Mouse (Mus musculus) G1E (cell line): Measurements from ENCODE around the gene Rgs5.

Experiments used
- CTCF ChIP-seq: IDR thresholded peaks from 2 replicates; pipeline ENCODE4 v1.5.1; 2012; ENCODE audit warnings: low read depth, low read length, inconsistent platforms, mixed read lengths
- GATA2 ChIP-seq: IDR thresholded peaks from 2 replicates; pipeline ENCODE4 v1.6.1; 2012; ENCODE audit warnings: low read depth, low read length, inconsistent platforms, borderline replicate concordance
- TAL1 ChIP-seq: conservative IDR thresholded peaks from 2 replicates; pipeline ENCODE4 v1.6.1; 2012; ENCODE audit warnings: low read depth, low read length, inconsistent platforms, mixed read lengths

DNA sequence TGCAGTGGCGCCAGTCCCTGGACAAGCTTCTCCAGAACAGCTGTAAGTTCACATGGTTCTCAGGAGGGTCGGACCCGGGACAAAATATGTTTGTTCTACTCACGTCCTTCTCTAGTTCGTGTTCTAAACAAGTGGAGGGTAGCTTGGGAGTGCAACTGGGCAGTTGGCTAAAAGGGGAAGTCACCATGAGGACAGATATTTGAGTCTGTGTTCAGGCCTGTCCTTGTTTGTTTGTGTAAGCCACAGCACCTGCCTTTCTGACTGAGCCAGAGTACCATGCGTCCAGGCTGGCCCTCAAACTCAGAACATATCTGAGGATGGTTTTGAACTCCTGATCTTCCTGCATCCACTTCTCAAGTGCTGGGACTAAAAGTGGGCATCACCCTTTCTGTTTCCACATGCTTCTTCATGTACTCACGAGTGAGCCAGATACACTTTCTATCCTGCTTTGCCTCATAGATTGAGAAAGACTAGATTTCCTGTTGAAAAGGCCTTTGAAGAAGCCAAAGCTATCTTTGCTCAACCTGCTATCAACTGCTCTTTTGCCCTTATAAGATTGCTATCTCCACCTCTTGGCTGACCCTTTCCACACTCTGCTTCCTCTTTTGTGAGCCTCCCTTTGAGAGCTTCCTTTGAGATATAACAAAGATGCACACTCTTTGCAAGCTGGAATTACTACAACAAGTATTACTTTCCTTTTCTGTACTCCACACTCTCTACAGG lies 27.6 kb downstream of the Rgs5 start:
- no peak for TF ChIP-seq CTCF
- no peak for TF ChIP-seq GATA2
- TF ChIP-seq TAL1 = no peak
